Mouse (Mus musculus): Measurements from ENCODE around the gene Fcgr1.

DNA sequence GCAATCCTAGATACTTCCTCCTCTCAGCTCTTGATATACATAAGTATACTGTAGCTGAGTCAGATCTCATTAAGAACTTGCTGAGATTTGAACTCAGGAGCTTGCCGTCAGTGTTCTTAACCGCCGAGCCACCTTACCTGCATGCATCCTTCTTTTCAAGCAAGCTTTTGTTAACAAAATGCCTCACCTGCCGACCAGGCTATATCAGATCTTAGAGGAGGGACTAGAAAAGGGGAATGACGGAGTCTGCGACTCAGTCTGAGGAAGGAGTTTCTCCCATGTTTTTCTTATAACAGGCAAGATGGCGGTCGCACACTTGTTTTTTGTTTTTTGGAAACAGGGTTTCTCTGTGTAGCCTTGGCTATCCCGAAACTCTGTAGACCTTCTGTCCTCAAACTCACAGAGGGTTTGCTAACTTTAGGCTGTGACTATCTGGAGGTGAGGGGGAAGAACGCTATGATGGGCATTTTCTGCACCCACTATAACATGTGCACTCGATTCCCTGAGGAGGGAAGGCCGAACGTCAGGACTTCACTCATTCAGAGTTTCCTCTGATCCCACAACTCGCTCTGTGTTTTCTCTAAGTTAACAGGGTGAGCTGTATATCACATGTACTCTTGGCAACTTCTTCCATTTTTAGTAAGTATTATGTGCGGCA lies 35.1 kb upstream of the Fcgr1 start:
- TF ChIP-seq POLR2A (IDR thresholded peaks at IDR 0.05; ENCODE audit: extremely low read depth, insufficient read depth, low read length) = no peak
- no peak for TF ChIP-seq CTCF (IDR thresholded peaks at IDR 0.05; ENCODE audit: extremely low read depth, insufficient read depth, low read length)
